Mouse (Mus musculus): Measurements from ENCODE around the gene Ctnnb1. TPM values are rescaled to one million over a fixed set of nuclear protein-coding genes. Genes with fewer than 3 reads are reported as not detected.

Ctnnb1 gene
- total and polyA plus RNA-seq, 2 experiments from 2014 or later, result 214 to 857 TPM

DNA sequence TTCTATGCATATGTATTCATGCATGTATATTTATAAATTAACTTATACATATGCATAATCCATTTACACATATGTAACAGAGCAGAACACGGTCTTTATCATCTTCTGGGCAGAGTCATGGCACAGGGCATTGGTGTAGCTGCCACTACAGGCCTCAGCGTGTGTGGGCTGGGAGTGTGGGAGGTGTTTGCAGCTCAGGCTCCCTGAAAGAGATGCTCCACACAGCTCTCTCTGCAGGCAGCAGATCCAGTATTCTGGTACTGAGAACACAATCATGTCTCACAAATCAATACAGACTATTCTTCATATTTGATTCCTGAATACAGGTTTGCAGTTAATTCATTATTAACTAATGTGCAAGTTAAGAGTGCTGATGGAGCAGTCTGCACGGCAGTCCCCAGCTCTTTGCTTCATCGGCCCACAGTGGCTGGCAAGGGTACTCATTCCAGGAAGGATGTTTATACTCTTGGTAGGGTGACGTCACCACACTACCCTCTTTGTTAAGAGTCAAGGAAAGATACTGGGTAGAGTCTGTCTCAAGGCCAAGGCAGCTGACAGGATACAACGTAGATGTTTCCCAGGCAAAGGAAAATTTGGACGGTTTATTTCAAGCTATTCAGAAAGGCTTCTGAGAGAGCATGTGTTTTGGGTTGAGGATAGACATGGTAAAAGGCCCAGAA, 71.8 kb downstream of the Ctnnb1 start:
- Histone ChIP-seq H3K36me3 (replicated peaks; ENCODE audit: control insufficient read depth, insufficient read depth, low read length) (no peaks in the 10 kb centered on the region), H3K27ac (ENCODE audit: low read depth) (0 out of 2 replicates have a peak overlapping the region, but pooled peaks have one; percentile 25), H3K27me3 (ENCODE audit: control insufficient read depth, insufficient read depth, low read length) (no peaks in the 10 kb centered on the region), H3K4me3 (ENCODE audit: low read depth, low read length) (no peak overlapping the region), H3K9ac (replicated peaks; ENCODE audit: low read depth, low read length) (no peak overlapping the region), H3K4me1 (ENCODE audit: control insufficient read depth, insufficient read depth) (peaks cover 8% of the 10 kb centered on the region), H3K9me3 (replicated peaks; ENCODE audit: control insufficient read depth, low read length) (no peaks in the 10 kb centered on the region), H3K4me2 (ENCODE audit: low read depth, low read length) (no peak overlapping the region)
- WGBS, result 29% methylated on average over 7 of the region's 7 CpGs
- peak; percentile 71 for ATAC-seq (ENCODE audit: insufficient read depth, low read depth)
- DNase-seq (ENCODE audit: low spot score), result peak; percentile 57
- TF ChIP-seq CTCF (IDR thresholded peaks at IDR 0.05; ENCODE audit: low read depth) (no peak), EP300 (IDR thresholded peaks at IDR 0.05; ENCODE audit: low read depth) (no peak)

GRCm38 (mm10) chr9:121001681-121002540, 72.9 kb downstream of the Ctnnb1 start:
- H3K27me3 ChIP-seq (ENCODE audit: control insufficient read depth, insufficient read depth, low read length), result no peaks in the 10 kb centered on the region
- H3K27ac ChIP-seq (ENCODE audit: low read depth), result no peak overlapping the region
- no peaks in the 10 kb centered on the region for H3K9me3 ChIP-seq (replicated peaks; ENCODE audit: control insufficient read depth, low read length)
- WGBS, result 63% methylated on average over 15 of the region's 15 CpGs
- no peak overlapping the region for H3K4me3 ChIP-seq (ENCODE audit: low read depth, low read length)
- no peak overlapping the region for H3K4me2 ChIP-seq (ENCODE audit: low read depth, low read length)
- DNase-seq (ENCODE audit: low spot score) (no peak), ATAC-seq (ENCODE audit: insufficient read depth, low read depth) (no peak)
- no peak for TF ChIP-seq EP300 (IDR thresholded peaks at IDR 0.05; ENCODE audit: low read depth)
- no peak for TF ChIP-seq CTCF (IDR thresholded peaks at IDR 0.05; ENCODE audit: low read depth)
- peaks cover 8% of the 10 kb centered on the region for H3K4me1 ChIP-seq (ENCODE audit: control insufficient read depth, insufficient read depth)
- no peaks in the 10 kb centered on the region for H3K36me3 ChIP-seq (replicated peaks; ENCODE audit: control insufficient read depth, insufficient read depth, low read length)
- H3K9ac ChIP-seq (replicated peaks; ENCODE audit: low read depth, low read length), result no peak overlapping the region

DNA sequence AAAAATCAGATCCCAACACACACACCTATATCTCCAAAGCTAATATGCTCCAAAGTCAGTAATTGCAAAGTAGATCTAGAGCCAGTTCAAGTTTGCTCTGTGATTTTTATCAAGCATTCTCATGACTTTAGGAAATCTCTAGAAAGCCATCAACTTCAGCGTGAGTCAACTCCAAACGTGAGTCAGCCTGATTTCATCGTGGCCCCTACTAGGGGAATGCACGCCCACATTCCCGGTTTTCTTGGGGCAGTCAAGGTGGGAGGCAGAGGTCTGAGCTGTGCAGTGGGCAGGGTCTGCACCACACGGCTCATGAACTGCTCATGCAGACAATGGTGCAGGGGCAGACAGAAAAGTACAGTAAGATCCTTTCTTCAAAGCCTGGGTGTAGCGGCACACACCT, 76.9 kb downstream of the Ctnnb1 start:
- Histone ChIP-seq H3K4me1 (ENCODE audit: control insufficient read depth, insufficient read depth) (peaks cover 8% of the 10 kb centered on the region), H3K27ac (ENCODE audit: low read depth) (no peak overlapping the region), H3K27me3 (ENCODE audit: control insufficient read depth, insufficient read depth, low read length) (no peaks in the 10 kb centered on the region), H3K36me3 (replicated peaks; ENCODE audit: control insufficient read depth, insufficient read depth, low read length) (no peaks in the 10 kb centered on the region), H3K4me3 (ENCODE audit: low read depth, low read length) (no peak overlapping the region), H3K9ac (replicated peaks; ENCODE audit: low read depth, low read length) (no peak overlapping the region), H3K9me3 (replicated peaks; ENCODE audit: control insufficient read depth, low read length) (no peaks in the 10 kb centered on the region), H3K4me2 (ENCODE audit: low read depth, low read length) (no peak overlapping the region)
- WGBS, result 70% methylated on average over 7 of the region's 7 CpGs
- TF ChIP-seq CTCF (IDR thresholded peaks at IDR 0.05; ENCODE audit: low read depth), result no peak
- no peak for TF ChIP-seq EP300 (IDR thresholded peaks at IDR 0.05; ENCODE audit: low read depth)
- no peak for ATAC-seq (ENCODE audit: insufficient read depth, low read depth)
- DNase-seq (ENCODE audit: low spot score), result no peak

Small RNA genes lying within 50 kb of the gene (microRNA-seq; reads per million reads assigned to microRNA genes)
- not detected for gene Mir7090

Measured in heart, postnatal 0 days (tissue).